Mouse (Mus musculus) intestine, embryonic 15.5 days (tissue): ENCODE results near the gene Slc28a2. TPM values are rescaled to one million over a fixed set of nuclear protein-coding genes. Genes with fewer than 3 reads are reported as not detected.
"Not testable (repeated sequence)": the region's sequence is repeated elsewhere in the genome, so short reads cannot be mapped to it uniquely, and the experiment has no call there.

ENCODE experiments used
- ATAC-seq: fragments of 200-750 bp; cut with Nextera tagmentation; 2 replicates; pipeline ENCODE4 v1.8.0; 2017; ENCODE audit warnings: moderate TSS enrichment, moderate library complexity
- H3K27ac ChIP-seq: fragments of 300-500 bp; sonication (generic); 2 replicates; pipeline ENCODE4 v1.5.1; 2015; ENCODE audit warnings: mild to moderate bottlenecking, inconsistent platforms
- H3K27me3 ChIP-seq: fragments of 300-500 bp; sonication (generic); replicated peaks from 2 replicates; pipeline ENCODE4 v1.6.1; 2015; ENCODE audit warnings: inconsistent platforms
- H3K36me3 ChIP-seq: fragments of 300-500 bp; sonication (generic); 2 replicates; pipeline ENCODE4 v1.6.1; 2015; ENCODE audit warnings: inconsistent platforms
- H3K4me1 ChIP-seq: fragments of 300-500 bp; sonication (generic); replicated peaks from 2 replicates; pipeline ENCODE4 v1.6.1; 2015; ENCODE audit warnings: inconsistent platforms
- H3K4me2 ChIP-seq: fragments of 300-500 bp; sonication (generic); replicated peaks from 2 replicates; pipeline ENCODE4 v1.6.1; 2015; ENCODE audit warnings: mild to moderate bottlenecking, inconsistent platforms
- H3K4me3 ChIP-seq: fragments of 300-500 bp; sonication (generic); replicated peaks from 2 replicates; pipeline ENCODE4 v1.5.1; 2015; ENCODE audit warnings: inconsistent platforms
- H3K9ac ChIP-seq: fragments of 300-500 bp; sonication (generic); 2 replicates; pipeline ENCODE4 v1.6.1; 2015; ENCODE audit warnings: inconsistent platforms
- H3K9me3 ChIP-seq: fragments of 300-500 bp; sonication (generic); 2 replicates; pipeline ENCODE4 v1.6.1; 2016; ENCODE audit warnings: inconsistent platforms
- WGBS: fragments of 180-500 bp; shearing (Covaris S2); methylation state at CpG from one replicate; pipeline ENCODE4 v1.1.7; 2015; 5-methylcytosine and 5-hydroxymethylcytosine counted together
- polyA plus RNA-seq: library from polyadenylated mRNA; unstranded; fragments of >200 nt; fragmentation: Nextera tagmentation; extraction: Ambion mirVana; gene quantifications from 2 replicates; pipeline ENCODE4 v1.2.1, GENCODE M21; 2015

The Slc28a2 gene
- polyA plus RNA-seq = 63.2 and 66.0 TPM in 2 replicates

- not testable (repeated sequence) for H3K4me3 ChIP-seq, H3K27ac ChIP-seq, H3K27me3 ChIP-seq, H3K9ac ChIP-seq, H3K4me2 ChIP-seq, H3K4me1 ChIP-seq, H3K36me3 ChIP-seq, H3K9me3 ChIP-seq
- peak; percentile 65 for ATAC-seq
- 22% methylated on average over 3 of the region's 3 CpGs for WGBS
Observed at GRCm38 (mm10) chr2:122426200-122426599, at the start of gene Slc28a2. Gene Slc28a2, plus strand, starts transcription at chr2:122426477.

DNA sequence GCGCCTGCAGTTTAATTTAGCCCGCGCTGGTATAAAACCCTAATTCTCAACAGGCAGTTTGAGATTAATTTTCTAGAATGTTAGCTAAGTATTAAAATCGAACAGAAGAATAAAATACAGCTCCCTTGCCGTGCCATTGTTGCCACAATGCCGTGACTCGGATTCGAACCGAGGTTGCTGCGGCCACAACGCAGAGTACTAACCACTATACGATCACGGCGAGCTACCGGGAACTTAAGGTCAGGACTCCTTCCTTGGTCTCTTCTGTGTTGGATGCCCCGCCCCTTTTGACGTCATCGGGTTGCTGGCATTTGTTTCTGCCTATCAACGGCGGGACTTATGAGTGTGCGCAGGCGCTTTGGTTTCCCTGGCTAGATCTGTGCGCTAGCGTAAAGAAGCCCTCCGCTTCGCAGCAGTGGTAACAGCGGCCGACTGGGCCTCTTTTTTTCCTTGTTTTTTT is 49.0 kb upstream of the Slc28a2 start:
- peak; percentile 91 for ATAC-seq
- WGBS = under 1% methylated on average over 28 of the region's 28 CpGs

DNA sequence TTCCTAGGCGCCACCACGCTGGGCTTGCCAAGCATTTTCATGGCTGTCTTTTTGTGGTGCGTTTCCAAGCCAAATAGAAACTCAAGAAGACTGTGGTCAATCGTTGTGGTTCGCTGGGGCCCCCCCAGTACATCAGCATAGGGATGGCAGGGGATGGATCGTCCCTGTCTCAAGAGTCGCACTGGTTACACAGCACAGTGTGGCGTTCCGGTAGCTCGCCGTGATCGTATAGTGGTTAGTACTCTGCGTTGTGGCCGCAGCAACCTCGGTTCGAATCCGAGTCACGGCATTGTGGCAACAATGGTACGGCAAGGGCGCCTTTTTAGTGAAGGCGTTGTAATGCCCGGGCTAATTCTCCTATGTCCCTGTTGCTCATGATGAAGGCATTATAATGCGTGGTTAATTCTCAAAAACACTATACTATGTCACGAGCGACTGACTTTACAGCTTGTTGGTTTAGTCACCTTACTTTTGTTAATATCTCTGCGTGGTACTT is 48.5 kb upstream of the Slc28a2 start:
- Histone ChIP-seq H3K9ac (peak overlapping the region; percentile 45), H3K27me3 (no peaks in the 10 kb centered on the region), H3K4me3 (peak overlapping the region; percentile 51), H3K4me2 (peak overlapping the region; percentile 53), H3K36me3 (no peaks in the 10 kb centered on the region), H3K9me3 (no peaks in the 10 kb centered on the region), H3K4me1 (peaks cover 4% of the 10 kb centered on the region; the same call in 1 of the 2 replicates), H3K27ac (peak overlapping the region; percentile 75)
- peak; percentile 85 for ATAC-seq
- WGBS = under 1% methylated on average over 26 of the region's 26 CpGs

More for the DNA sequence above, 49.0 kb upstream of the Slc28a2 start:
- Histone ChIP-seq H3K4me3 (peak overlapping the region; percentile 51), H3K9ac (peak overlapping the region; percentile 45), H3K27me3 (no peaks in the 10 kb centered on the region), H3K36me3 (no peaks in the 10 kb centered on the region), H3K9me3 (no peaks in the 10 kb centered on the region), H3K4me1 (peaks cover 4% of the 10 kb centered on the region; the same call in 1 of the 2 replicates), H3K4me2 (peak overlapping the region; percentile 55), H3K27ac (peak overlapping the region; percentile 75)

DNA sequence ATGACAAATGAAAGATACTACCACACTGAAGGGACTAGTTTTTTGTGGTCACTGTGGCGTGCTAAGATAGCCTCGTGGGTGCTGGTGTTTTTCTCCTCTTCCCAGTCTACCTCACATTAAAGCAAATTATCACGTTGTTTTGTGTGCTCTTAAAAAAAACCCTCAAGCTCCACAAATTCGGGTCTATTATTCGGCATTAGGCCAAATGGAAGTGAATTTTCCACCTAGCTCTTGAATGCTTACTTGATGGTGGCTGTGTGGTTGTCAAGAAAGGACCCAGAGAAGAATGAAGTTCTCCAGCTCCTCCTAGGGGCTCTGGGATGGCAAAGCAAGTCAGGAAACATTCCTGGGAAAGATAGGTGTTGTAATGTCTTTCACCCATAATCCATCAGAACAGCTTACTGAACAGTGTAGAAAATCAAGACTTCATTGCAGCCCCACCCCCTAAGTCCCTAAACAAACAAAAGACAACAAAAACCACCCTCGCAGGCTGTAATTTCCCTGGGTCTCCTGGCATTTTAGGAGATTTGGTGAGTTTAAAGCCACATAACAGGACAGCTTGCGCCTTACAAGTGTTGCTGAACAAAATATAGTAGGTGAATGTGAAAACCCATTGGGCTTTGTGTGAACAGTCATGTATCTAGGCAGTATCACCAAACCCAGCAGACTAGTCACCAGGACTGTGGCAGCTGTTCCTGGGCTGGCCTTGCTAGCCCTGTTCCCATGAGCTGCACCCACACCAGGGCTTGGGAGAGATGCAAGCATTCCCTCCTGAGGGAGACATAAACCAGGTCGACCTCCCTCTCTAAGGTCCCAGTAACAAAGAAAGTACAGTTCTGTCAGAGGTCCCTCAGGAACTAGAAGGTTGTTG is 47.6 kb upstream of the Slc28a2 start:
- 19% methylated on average over 8 of the region's 8 CpGs for WGBS
- Histone ChIP-seq H3K4me1 (peaks cover 4% of the 10 kb centered on the region; the same call in 1 of the 2 replicates), H3K9ac (no peak overlapping the region), H3K4me2 (peak overlapping the region; percentile 53), H3K27me3 (no peaks in the 10 kb centered on the region), H3K36me3 (no peaks in the 10 kb centered on the region), H3K27ac (no peak overlapping the region), H3K4me3 (peak overlapping the region; percentile 51), H3K9me3 (no peaks in the 10 kb centered on the region)
- no peak for ATAC-seq

DNA sequence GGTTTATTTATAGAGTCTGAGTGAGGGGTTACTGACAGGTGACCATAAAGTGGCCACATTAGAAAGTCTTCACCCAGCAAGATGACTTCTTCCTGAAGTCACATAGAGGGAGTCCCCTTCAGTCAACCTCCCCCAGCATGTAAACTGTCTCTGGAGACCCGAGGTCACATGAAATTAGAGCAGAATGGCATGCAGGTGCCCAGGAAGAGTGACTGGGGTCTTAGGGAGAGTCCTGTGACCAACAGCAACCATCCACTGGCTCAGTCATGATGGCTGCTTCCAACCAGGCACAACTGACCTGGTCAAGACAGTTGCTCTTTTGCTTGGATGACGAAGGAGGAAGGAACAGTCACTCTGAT is 47.0 kb upstream of the Slc28a2 start:
- 41% methylated on average over 2 of the region's 2 CpGs for WGBS
- no peaks in the 10 kb centered on the region for H3K27me3 ChIP-seq
- no peak overlapping the region for H3K4me3 ChIP-seq
- no peak overlapping the region for H3K4me2 ChIP-seq
- H3K4me1 ChIP-seq = peaks cover 4% of the 10 kb centered on the region; the same call in 1 of the 2 replicates
- H3K9ac ChIP-seq = no peak overlapping the region
- no peaks in the 10 kb centered on the region for H3K36me3 ChIP-seq
- H3K27ac ChIP-seq = no peak overlapping the region
- no peaks in the 10 kb centered on the region for H3K9me3 ChIP-seq
- no peak for ATAC-seq

DNA sequence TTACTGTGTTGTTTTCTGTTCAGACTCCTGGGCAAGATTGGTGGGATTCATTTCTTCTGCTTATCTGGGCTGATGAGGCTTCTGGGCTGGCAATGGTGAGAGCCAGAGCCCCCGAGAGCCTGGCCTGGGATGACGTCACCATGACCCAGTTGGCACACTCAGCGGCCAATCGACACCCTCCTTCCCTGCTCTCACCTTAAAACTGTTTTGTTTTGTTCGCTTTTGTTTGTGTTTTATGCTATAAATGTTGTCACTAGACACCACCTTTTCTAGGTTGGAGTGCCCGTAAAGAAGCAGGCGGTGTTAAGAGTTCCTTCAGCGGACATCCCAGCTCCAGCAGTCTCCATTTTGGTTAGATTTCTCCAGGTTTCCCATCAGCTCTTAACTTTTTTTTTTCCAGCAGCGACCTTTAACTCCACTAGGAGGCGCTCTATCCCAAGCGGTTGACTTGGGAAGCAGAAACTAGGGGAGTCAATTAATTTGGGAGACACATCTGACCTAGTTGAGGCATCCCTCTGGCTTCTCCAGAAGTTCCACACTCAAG is 45.4 kb upstream of the Slc28a2 start:
- Histone ChIP-seq H3K9ac (no peak overlapping the region), H3K9me3 (no peaks in the 10 kb centered on the region), H3K36me3 (no peaks in the 10 kb centered on the region), H3K27ac (no peak overlapping the region), H3K4me1 (peaks cover 4% of the 10 kb centered on the region; the same call in 1 of the 2 replicates), H3K4me3 (peak overlapping the region; percentile 24), H3K27me3 (no peaks in the 10 kb centered on the region), H3K4me2 (peak overlapping the region; percentile 54)
- ATAC-seq = no peak
- 10% methylated on average over 11 of the region's 11 CpGs for WGBS

- H3K4me1 ChIP-seq = peaks cover 4% of the 10 kb centered on the region; the same call in 1 of the 2 replicates
- H3K9ac ChIP-seq = no peak overlapping the region
- H3K27me3 ChIP-seq = no peaks in the 10 kb centered on the region
- no peaks in the 10 kb centered on the region for H3K9me3 ChIP-seq
- H3K4me3 ChIP-seq = no peak overlapping the region
- H3K27ac ChIP-seq = no peak overlapping the region
- WGBS = 69% methylated on average over 16 of the region's 16 CpGs
- H3K36me3 ChIP-seq = no peaks in the 10 kb centered on the region
- H3K4me2 ChIP-seq = no peak overlapping the region
- no peak for ATAC-seq
Observed at GRCm38 (mm10) chr2:122381329-122382103, 44.8 kb upstream of the Slc28a2 start.

DNA sequence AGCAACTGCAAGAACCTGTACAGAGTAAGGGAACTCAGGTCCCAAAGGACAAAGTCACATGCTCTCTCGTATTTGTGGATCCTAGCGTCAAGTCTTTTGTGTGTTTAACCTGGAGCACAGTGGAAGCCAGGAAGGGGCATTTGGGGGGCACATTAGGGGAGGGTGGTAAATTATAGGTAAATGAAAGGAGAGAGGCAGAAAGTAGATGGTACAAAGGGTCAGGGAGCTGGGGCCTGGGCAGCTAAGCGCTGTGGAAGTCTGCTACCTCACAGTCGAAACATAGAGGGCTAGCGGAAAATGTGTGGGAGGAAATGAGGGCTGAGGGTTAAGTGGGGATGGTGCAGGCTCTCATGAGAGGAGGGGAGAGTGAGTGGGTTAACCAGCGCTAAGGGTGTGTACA is 44.2 kb upstream of the Slc28a2 start:
- Histone ChIP-seq H3K4me1 (peaks cover 4% of the 10 kb centered on the region; the same call in 1 of the 2 replicates), H3K9me3 (no peaks in the 10 kb centered on the region), H3K4me2 (no peak overlapping the region), H3K27ac (no peak overlapping the region), H3K36me3 (no peaks in the 10 kb centered on the region), H3K4me3 (no peak overlapping the region), H3K9ac (no peak overlapping the region), H3K27me3 (no peaks in the 10 kb centered on the region)
- 77% methylated on average over 6 of the region's 6 CpGs for WGBS
- no peak for ATAC-seq

GRCm38 (mm10) chr2:122385095-122385494 is 41.2 kb upstream of the Slc28a2 start:
- 36% methylated on average over 3 of the region's 3 CpGs for WGBS
- no peaks in the 10 kb centered on the region for H3K36me3 ChIP-seq
- no peak for ATAC-seq
- H3K9me3 ChIP-seq = no peaks in the 10 kb centered on the region
- no peak overlapping the region for H3K27ac ChIP-seq
- peaks cover 4% of the 10 kb centered on the region; the same call in 1 of the 2 replicates for H3K4me1 ChIP-seq
- H3K9ac ChIP-seq = no peak overlapping the region
- no peak overlapping the region for H3K4me2 ChIP-seq
- H3K4me3 ChIP-seq = no peak overlapping the region
- H3K27me3 ChIP-seq = no peaks in the 10 kb centered on the region

DNA sequence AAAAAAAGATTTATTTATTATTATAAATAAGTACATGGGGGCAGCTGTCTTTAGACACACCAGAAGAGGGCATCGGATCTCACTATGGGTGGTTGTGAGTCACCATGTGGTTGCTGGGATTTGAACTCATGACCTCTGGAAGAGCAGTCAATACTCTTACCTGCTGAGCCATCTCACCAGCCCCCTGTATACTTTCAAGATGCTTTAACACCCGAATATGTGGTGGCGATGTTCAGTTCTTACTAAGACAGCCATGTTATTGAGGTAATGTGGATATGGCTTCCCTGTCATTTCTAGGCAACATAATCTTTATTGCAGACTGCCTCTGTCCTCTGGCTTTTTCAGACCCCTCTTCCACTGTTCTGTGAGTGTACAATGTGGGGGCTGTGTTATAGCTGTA is 39.1 kb upstream of the Slc28a2 start:
- not testable (repeated sequence) for H3K4me1 ChIP-seq, H3K4me3 ChIP-seq, H3K9me3 ChIP-seq, H3K4me2 ChIP-seq, H3K36me3 ChIP-seq, ATAC-seq, H3K27ac ChIP-seq, H3K27me3 ChIP-seq, H3K9ac ChIP-seq
- 92% methylated on average over 3 of the region's 3 CpGs for WGBS

- no peaks in the 10 kb centered on the region for H3K36me3 ChIP-seq
- WGBS = 91% methylated on average over 1 of the region's 1 CpGs
- H3K9ac ChIP-seq = no peak overlapping the region
- H3K4me1 ChIP-seq = no peaks in the 10 kb centered on the region
- H3K4me3 ChIP-seq = no peak overlapping the region
- H3K27ac ChIP-seq = no peak overlapping the region
- no peaks in the 10 kb centered on the region for H3K27me3 ChIP-seq
- no peak for ATAC-seq
- H3K9me3 ChIP-seq = no peaks in the 10 kb centered on the region
- no peak overlapping the region for H3K4me2 ChIP-seq
Observed at GRCm38 (mm10) chr2:122396150-122396549, 30.1 kb upstream of the Slc28a2 start.

- WGBS = 81% methylated on average over 2 of the region's 2 CpGs
- no peak overlapping the region for H3K27ac ChIP-seq
Observed at GRCm38 (mm10) chr2:122407607-122408006, 18.7 kb upstream of the Slc28a2 start.

More at GRCm38 (mm10) chr2:122407607-122408006, 18.7 kb upstream of the Slc28a2 start:
- Histone ChIP-seq H3K36me3 (no peaks in the 10 kb centered on the region), H3K4me3 (no peak overlapping the region), H3K4me1 (no peaks in the 10 kb centered on the region), H3K27me3 (no peaks in the 10 kb centered on the region), H3K4me2 (no peak overlapping the region), H3K9me3 (no peaks in the 10 kb centered on the region), H3K9ac (no peak overlapping the region)
- ATAC-seq = no peak
